Mouse (Mus musculus) lung, adult 2 months (tissue): ENCODE measurements around the gene Cfap61.

Source experiments
- CTCF ChIP-seq: fragments of 200-500 bp; IDR thresholded peaks from 2 replicates; pipeline ENCODE4 v1.5.1; 2011; ENCODE audit warnings: mild to moderate bottlenecking, low read length, control low read depth; ENCODE audit not compliant: insufficient read depth
- POLR2A ChIP-seq: fragments of 200-500 bp; IDR thresholded peaks from 2 replicates; pipeline ENCODE4 v1.6.1; 2011; ENCODE audit warnings: low read depth, mild to moderate bottlenecking, control low read depth, low read length, borderline replicate concordance; ENCODE audit errors: extremely low read depth

DNA sequence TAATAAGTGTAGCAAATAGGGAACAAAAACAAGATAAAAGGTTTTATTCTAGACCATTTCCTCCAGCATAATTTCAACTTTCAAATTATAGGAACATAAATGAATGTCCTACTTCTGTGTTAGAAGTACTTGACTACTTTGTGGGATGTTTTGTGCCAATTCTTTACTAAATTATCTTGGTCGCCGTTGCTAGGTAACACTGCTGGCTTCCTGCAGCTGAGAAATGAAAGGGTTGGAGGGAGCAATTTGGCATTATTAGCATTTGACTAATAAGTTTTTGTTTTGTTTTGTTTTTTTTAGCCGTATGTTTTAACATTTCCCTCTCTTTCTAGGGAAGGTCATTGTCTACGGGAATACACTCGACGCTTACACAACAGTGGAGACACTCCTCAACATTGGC is 194.0 kb downstream of the Cfap61 start:
- TF ChIP-seq POLR2A, result no peak
- no peak for TF ChIP-seq CTCF
